ENCODE assay signal across 8 mouse cellular contexts in the genomic region with DNA sequence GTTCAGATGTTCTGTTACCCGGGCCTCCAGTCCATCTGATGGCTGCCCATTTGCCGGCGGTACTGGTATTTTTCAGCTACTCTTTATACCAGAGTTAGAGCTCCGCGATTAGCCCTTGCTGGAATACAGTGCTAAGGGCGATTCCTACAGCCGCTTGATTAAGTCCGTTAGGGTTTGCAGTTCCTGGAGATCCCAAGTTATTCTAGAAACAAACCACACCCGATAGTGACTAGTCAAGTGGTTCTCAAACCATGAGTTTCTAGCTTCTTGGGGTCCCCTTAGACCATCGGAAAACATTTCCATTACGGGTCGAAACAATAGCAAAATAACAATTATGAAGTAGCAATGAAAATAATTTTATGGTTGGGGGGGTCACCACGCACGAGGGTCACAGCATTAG. TPM values are rescaled to one million over a fixed set of nuclear protein-coding genes. Genes with fewer than 3 reads are reported as not detected.
DNase-seq lines count a peak whose midpoint lies in the region; ATAC-seq and TF ChIP-seq lines count a peak whose summit lies in the region.

No protein-coding gene starts in this region.

- H3K27me3 ChIP-seq in lung, embryonic 16.5 days (ENCODE audit: control insufficient read depth, insufficient read depth, low read depth, low read length): no peaks in the 10 kb centered on the region
- no peaks in the 10 kb centered on the region for H3K27me3 ChIP-seq in embryonic facial prominence, embryonic 15.5 days
- no peaks in the 10 kb centered on the region for H3K27me3 ChIP-seq in intestine, postnatal 0 days (replicated peaks; ENCODE audit: control insufficient read depth, insufficient read depth, low read length)
- no peaks in the 10 kb centered on the region for H3K27me3 ChIP-seq in neural tube, embryonic 15.5 days (replicated peaks)

- no peaks in the 10 kb centered on the region for H3K36me3 ChIP-seq in lung, embryonic 16.5 days (ENCODE audit: control insufficient read depth, insufficient read depth, low read length)
- no peaks in the 10 kb centered on the region for H3K36me3 ChIP-seq in embryonic facial prominence, embryonic 15.5 days
- no peaks in the 10 kb centered on the region for H3K36me3 ChIP-seq in intestine, postnatal 0 days (ENCODE audit: control insufficient read depth, insufficient read depth)
- no peaks in the 10 kb centered on the region for H3K36me3 ChIP-seq in neural tube, embryonic 15.5 days

- no peak for ATAC-seq in lung, embryonic 16.5 days (ENCODE audit: low read depth)
- no peak for ATAC-seq in embryonic facial prominence, embryonic 15.5 days (ENCODE audit: insufficient number of reproducible peaks, low FRiP score, low TSS enrichment, low read depth)
- ATAC-seq in intestine, postnatal 0 days: no peak
- no peak for ATAC-seq in neural tube, embryonic 15.5 days (ENCODE audit: low FRiP score)

- no peak for TF ChIP-seq CTCF in intestine, postnatal 0 days (IDR thresholded peaks at IDR 0.05; ENCODE audit: low read depth)

- H3K9ac ChIP-seq in lung, embryonic 16.5 days (ENCODE audit: low read length): peak overlapping the region; percentile 79
- 0 out of 2 replicates have a peak overlapping the region, but pooled peaks have one; percentile 35 for H3K9ac ChIP-seq in embryonic facial prominence, embryonic 15.5 days
- 0 out of 2 replicates have a peak overlapping the region, but pooled peaks have one; percentile 64 for H3K9ac ChIP-seq in intestine, postnatal 0 days (ENCODE audit: low read depth, low read length)
- H3K9ac ChIP-seq in neural tube, embryonic 15.5 days (replicated peaks): no peak overlapping the region

- peak overlapping the region; percentile 86 for H3K4me2 ChIP-seq in lung, embryonic 16.5 days (ENCODE audit: low read depth, low read length)
- H3K4me2 ChIP-seq in embryonic facial prominence, embryonic 15.5 days (replicated peaks): peak overlapping the region; percentile 67
- H3K4me2 ChIP-seq in intestine, postnatal 0 days (replicated peaks; ENCODE audit: low read depth): peak overlapping the region; percentile 66
- H3K4me2 ChIP-seq in neural tube, embryonic 15.5 days: peak overlapping the region; percentile 81

- H3K9me3 ChIP-seq in lung, embryonic 16.5 days (ENCODE audit: control insufficient read depth, low read length): no peaks in the 10 kb centered on the region
- no peaks in the 10 kb centered on the region for H3K9me3 ChIP-seq in embryonic facial prominence, embryonic 15.5 days (replicated peaks)
- no peaks in the 10 kb centered on the region for H3K9me3 ChIP-seq in intestine, postnatal 0 days (ENCODE audit: control insufficient read depth)
- 0 out of 2 replicates have a peak, but pooled peaks cover 2% of the 10 kb centered on the region for H3K9me3 ChIP-seq in neural tube, embryonic 15.5 days (replicated peaks)

- H3K27ac ChIP-seq in lung, embryonic 16.5 days (ENCODE audit: low read length): no peak overlapping the region
- H3K27ac ChIP-seq in embryonic facial prominence, embryonic 15.5 days (replicated peaks): no peak overlapping the region
- H3K27ac ChIP-seq in intestine, postnatal 0 days (ENCODE audit: low read depth, low read length): peak overlapping the region; percentile 90; the same call in 1 of the 2 replicates
- no peak overlapping the region for H3K27ac ChIP-seq in neural tube, embryonic 15.5 days (replicated peaks)

- WGBS in lung, embryonic 16.5 days: 71% methylated on average over 14 of the region's 14 CpGs
- 73% methylated on average over 14 of the region's 14 CpGs for WGBS in embryonic facial prominence, embryonic 15.5 days
- 77% methylated on average over 14 of the region's 14 CpGs for WGBS in intestine, postnatal 0 days
- WGBS in neural tube, embryonic 15.5 days: 81% methylated on average over 14 of the region's 14 CpGs

- peaks cover 6% of the 10 kb centered on the region for H3K4me1 ChIP-seq in lung, embryonic 16.5 days (replicated peaks; ENCODE audit: control insufficient read depth, insufficient read depth, low read length)
- no peaks in the 10 kb centered on the region for H3K4me1 ChIP-seq in embryonic facial prominence, embryonic 15.5 days
- H3K4me1 ChIP-seq in intestine, postnatal 0 days (replicated peaks; ENCODE audit: control insufficient read depth, insufficient read depth, low read length): 0 out of 2 replicates have a peak, but pooled peaks cover 5% of the 10 kb centered on the region
- peaks cover 14% of the 10 kb centered on the region for H3K4me1 ChIP-seq in neural tube, embryonic 15.5 days

- peak overlapping the region; percentile 70 for H3K4me3 ChIP-seq in lung, embryonic 16.5 days (ENCODE audit: low read length)
- H3K4me3 ChIP-seq in embryonic facial prominence, embryonic 15.5 days (replicated peaks): peak overlapping the region; percentile 59
- peak overlapping the region; percentile 54 for H3K4me3 ChIP-seq in intestine, postnatal 0 days (ENCODE audit: low read depth, low read length)
- H3K4me3 ChIP-seq in neural tube, embryonic 15.5 days (replicated peaks): peak overlapping the region; percentile 59; the same call in 1 of the 2 replicates

- DNase-seq in lung, postnatal 25 days (ENCODE audit: low spot score): no peak
- no peak for DNase-seq in spleen, postnatal 36 days (ENCODE audit: low spot score in 2 of 2)
- DNase-seq in urinary bladder, postnatal 14 days (ENCODE audit: low spot score): no peak
- DNase-seq in embryo, embryonic 9.5 days (ENCODE audit: extremely low spot score): no peak

RNA-seq across cellular contexts. Expression of gene Ptgr2, which starts 0.6 kb away (rescaled TPM):
- 29.1 and 31.3 TPM in 2 replicates for polyA plus RNA-seq in lung, embryonic 16.5 days (2015; fragmentation: Nextera tagmentation; extraction: Ambion mirVana)
- polyA plus RNA-seq in embryonic facial prominence, embryonic 15.5 days (2015; fragmentation: Nextera tagmentation; extraction: Ambion mirVana): 16.8 and 17.0 TPM in 2 replicates
- polyA plus RNA-seq in intestine, postnatal 0 days (2015; fragmentation: Nextera tagmentation; extraction: Ambion mirVana): 35.3 and 41.2 TPM in 2 replicates
- polyA plus RNA-seq in neural tube, embryonic 15.5 days (2015; fragmentation: Nextera tagmentation; extraction: Ambion mirVana): 15.8 and 18.2 TPM in 2 replicates

RNA-seq across cellular contexts. Expression of gene Zfp410, which starts 32.3 kb away (rescaled TPM):
- polyA plus RNA-seq in lung, embryonic 16.5 days (2015; fragmentation: Nextera tagmentation; extraction: Ambion mirVana): 75.8 and 93.8 TPM in 2 replicates
- 80.1 and 81.7 TPM in 2 replicates for polyA plus RNA-seq in embryonic facial prominence, embryonic 15.5 days (2015; fragmentation: Nextera tagmentation; extraction: Ambion mirVana)
- polyA plus RNA-seq in intestine, postnatal 0 days (2015; fragmentation: Nextera tagmentation; extraction: Ambion mirVana): 34.2 and 34.5 TPM in 2 replicates
- 60.6 and 61.2 TPM in 2 replicates for polyA plus RNA-seq in neural tube, embryonic 15.5 days (2015; fragmentation: Nextera tagmentation; extraction: Ambion mirVana)
